Mouse (Mus musculus) MEL (cell line): ENCODE results near the gene Tab1. TPM values are rescaled to one million over a fixed set of nuclear protein-coding genes. Genes with fewer than 3 reads are reported as not detected.
A peak's percentile ranks its signal among the peaks of the same experiment; 100 is the strongest.

Experiments used
- DNase-seq: peaks from one replicate; pipeline ENCODE4 v3.0.0; 2011; ENCODE audit warnings: low read depth, low spot score
- H3K27ac ChIP-seq: 2 replicates; pipeline ENCODE4 v1.5.1; 2012; ENCODE audit warnings: low read depth, mild to moderate bottlenecking, control low read depth, low read length, moderate library complexity; ENCODE audit not compliant: control insufficient read depth
- H3K27me3 ChIP-seq, 2 experiments: fragments of 150-350 bp in 1 of 2; sonication (generic) in 1 of 2; 2 replicates each; pipeline ENCODE4 v1.6.1; 2012; ENCODE audit warnings: low read length in 2 of 2, mild to moderate bottlenecking in 2 of 2, improper control_type of control experiment in 1 of 2, moderate library complexity in 1 of 2; ENCODE audit not compliant: insufficient read depth in 2 of 2, control insufficient read depth in 1 of 2
- H3K36me3 ChIP-seq, 2 experiments: 2 replicates each; pipeline ENCODE4 v1.6.1; 2012 to 2014; ENCODE audit warnings: low read length in 2 of 2, improper control_type of control experiment in 1 of 2, inconsistent platforms in 1 of 2, mild to moderate bottlenecking in 1 of 2; ENCODE audit not compliant: insufficient read depth in 2 of 2, control insufficient read depth in 1 of 2
- H3K4me1 ChIP-seq, 2 experiments: fragments of 150-350 bp in 1 of 2; sonication (generic) in 1 of 2; 2 replicates each; pipeline ENCODE4 v1.6.1; 2012; ENCODE audit warnings: low read length in 2 of 2, improper control_type of control experiment in 1 of 2, mild to moderate bottlenecking in 1 of 2; ENCODE audit not compliant: insufficient read depth in 2 of 2, control insufficient read depth in 1 of 2
- H3K4me3 ChIP-seq, 2 experiments: fragments of 150-350 bp in 1 of 2; sonication (generic) in 1 of 2; 2 replicates each; pipeline ENCODE4 v1.5.1; 2012; ENCODE audit warnings: low read depth in 2 of 2, low read length in 2 of 2, mild to moderate bottlenecking in 2 of 2, moderate library complexity in 2 of 2, control low read depth in 1 of 2, improper control_type of control experiment in 1 of 2; ENCODE audit not compliant: control insufficient read depth in 1 of 2, insufficient read depth in 1 of 2
- H3K79me2 ChIP-seq: 2 replicates; pipeline ENCODE4 v1.6.1; 2012; ENCODE audit warnings: mild to moderate bottlenecking, low read length, moderate library complexity; ENCODE audit not compliant: control insufficient read depth, poor library complexity, insufficient read depth
- H3K9ac ChIP-seq: 2 replicates; pipeline ENCODE4 v1.6.1; 2012; ENCODE audit warnings: low read depth, mild to moderate bottlenecking, control low read depth, low read length, moderate library complexity; ENCODE audit not compliant: control insufficient read depth, poor library complexity, severe bottlenecking
- H3K9me3 ChIP-seq: fragments of 150-350 bp; sonication (generic); replicated peaks from 2 replicates; pipeline ENCODE4 v1.6.1; 2012; ENCODE audit warnings: mild to moderate bottlenecking, low read length, improper control_type of control experiment, moderate library complexity; ENCODE audit not compliant: insufficient read depth
- BHLHE40 ChIP-seq: IDR thresholded peaks from 2 replicates; pipeline ENCODE4 v1.6.1; 2012; ENCODE audit warnings: low read depth, mild to moderate bottlenecking, inconsistent platforms, low read length, improper control_type of control experiment, borderline replicate concordance
- CHD1 ChIP-seq: IDR thresholded peaks from 2 replicates; pipeline ENCODE4 v1.6.1; 2012; ENCODE audit warnings: low read depth, mild to moderate bottlenecking, inconsistent platforms, low read length, improper control_type of control experiment
- ELF1 ChIP-seq: IDR thresholded peaks from 2 replicates; pipeline ENCODE4 v1.6.1; 2014; ENCODE audit warnings: low read depth, mild to moderate bottlenecking, inconsistent platforms, low read length, improper control_type of control experiment, moderate library complexity
- EP300 ChIP-seq, 2 experiments: IDR thresholded peaks; 2 replicates each; pipeline ENCODE4 v1.6.1; 2011; ENCODE audit warnings: improper control_type of control experiment in 2 of 2, low read length in 2 of 2, low read depth in 1 of 2, mild to moderate bottlenecking in 1 of 2
- ETS1 ChIP-seq: IDR thresholded peaks from 2 replicates; pipeline ENCODE4 v1.6.1; 2012; ENCODE audit warnings: low read depth, mild to moderate bottlenecking, inconsistent platforms, low read length, improper control_type of control experiment, moderate library complexity
- GABPA ChIP-seq: IDR thresholded peaks from 2 replicates; pipeline ENCODE4 v1.6.1; 2012; ENCODE audit warnings: low read depth, mild to moderate bottlenecking, inconsistent platforms, low read length, improper control_type of control experiment, moderate library complexity
- GATA1 ChIP-seq: IDR thresholded peaks from 2 replicates; pipeline ENCODE4 v1.6.1; 2011; ENCODE audit warnings: low read depth, low read length, improper control_type of control experiment
- HCFC1 ChIP-seq: IDR thresholded peaks from 2 replicates; pipeline ENCODE4 v1.6.1; 2012; ENCODE audit warnings: low read depth, mild to moderate bottlenecking, inconsistent platforms, low read length, improper control_type of control experiment, moderate library complexity
- JUND ChIP-seq: IDR thresholded peaks from 2 replicates; pipeline ENCODE4 v1.6.1; 2011; ENCODE audit warnings: low read depth, mild to moderate bottlenecking, improper control_type of control experiment, low read length
- MAX ChIP-seq: IDR thresholded peaks from 2 replicates; pipeline ENCODE4 v1.6.1; 2011; ENCODE audit warnings: low read length, improper control_type of control experiment
- MAZ ChIP-seq: IDR thresholded peaks from 2 replicates; pipeline ENCODE4 v1.6.1; 2012; ENCODE audit warnings: low read depth, mild to moderate bottlenecking, inconsistent platforms, low read length, improper control_type of control experiment
- MXI1 ChIP-seq: IDR thresholded peaks from 2 replicates; pipeline ENCODE4 v1.6.1; 2011; ENCODE audit warnings: mild to moderate bottlenecking, low read depth, low read length, improper control_type of control experiment
- MYC ChIP-seq: IDR thresholded peaks from 2 replicates; pipeline ENCODE4 v1.6.1; 2011; ENCODE audit warnings: low read depth, mild to moderate bottlenecking, low read length, improper control_type of control experiment, moderate library complexity
- NRF1 ChIP-seq: IDR thresholded peaks from 2 replicates; pipeline ENCODE4 v1.6.1; 2014; ENCODE audit warnings: low read depth, mild to moderate bottlenecking, inconsistent platforms, low read length, improper control_type of control experiment, moderate library complexity; ENCODE audit not compliant: poor library complexity, insufficient read depth, severe bottlenecking
- POLR2A ChIP-seq, 2 experiments: IDR thresholded peaks; 2 replicates each; pipeline ENCODE4 v1.6.1; 2011 to 2012; ENCODE audit warnings: low read length in 2 of 2, mild to moderate bottlenecking in 2 of 2, control low read depth in 1 of 2, improper control_type of control experiment in 1 of 2, low read depth in 1 of 2, moderate library complexity in 1 of 2; ENCODE audit not compliant: control insufficient read depth in 1 of 2, insufficient read depth in 1 of 2, poor library complexity in 1 of 2
- RAD21 ChIP-seq: IDR thresholded peaks from 2 replicates; pipeline ENCODE4 v1.6.1; 2011; ENCODE audit warnings: mild to moderate bottlenecking, low read depth, low read length, improper control_type of control experiment
- SIN3A ChIP-seq: IDR thresholded peaks from 2 replicates; pipeline ENCODE4 v1.6.1; 2012; ENCODE audit warnings: low read length, improper control_type of control experiment, inconsistent platforms
- TAL1 ChIP-seq: IDR thresholded peaks from 2 replicates; pipeline ENCODE4 v1.6.1; 2012; ENCODE audit warnings: mild to moderate bottlenecking, inconsistent platforms, low read length, moderate library complexity, mixed read lengths
- UBTF ChIP-seq: IDR thresholded peaks from 2 replicates; pipeline ENCODE4 v1.6.1; 2012; ENCODE audit warnings: low read depth, mild to moderate bottlenecking, inconsistent platforms, low read length, improper control_type of control experiment, moderate library complexity, borderline replicate concordance; ENCODE audit not compliant: insufficient read depth
- USF1 ChIP-seq: IDR thresholded peaks from 2 replicates; pipeline ENCODE4 v1.6.1; 2014; ENCODE audit warnings: low read depth, mild to moderate bottlenecking, inconsistent platforms, low read length, improper control_type of control experiment, moderate library complexity
- USF2 ChIP-seq, 2 experiments: IDR thresholded peaks; 2 replicates each; pipeline ENCODE4 v1.6.1; 2011 to 2012; ENCODE audit warnings: improper control_type of control experiment in 2 of 2, low read length in 2 of 2, borderline replicate concordance in 1 of 2, inconsistent platforms in 1 of 2, low read depth in 1 of 2, mild to moderate bottlenecking in 1 of 2; ENCODE audit not compliant: insufficient read depth in 1 of 2
- ZC3H11A ChIP-seq: IDR thresholded peaks from 2 replicates; pipeline ENCODE4 v1.6.1; 2012; ENCODE audit warnings: low read depth, mild to moderate bottlenecking, inconsistent platforms, low read length, improper control_type of control experiment
- ZKSCAN1 ChIP-seq: IDR thresholded peaks from 2 replicates; pipeline ENCODE4 v1.6.1; 2012; ENCODE audit warnings: low read depth, mild to moderate bottlenecking, inconsistent platforms, low read length, improper control_type of control experiment, moderate library complexity
- polyA plus RNA-seq, 2 experiments: library from polyadenylated mRNA; stranded (reverse) in 1 of 2; unstranded in 1 of 2; fragments of >175 nt in 1 of 2; fragments of >200 nt in 1 of 2; gene quantifications; 2 replicates each; pipeline versions ENCODE4 v1.2.1 to v1.2.4; 2012; ENCODE audit warnings: low replicate concordance in 2 of 2, low read depth in 1 of 2; ENCODE audit not compliant: insufficient read length in 2 of 2, insufficient read depth in 1 of 2, missing spikeins in 1 of 2
- total RNA-seq: library from RNA; depleted of rRNA; stranded (reverse); fragments of 300-350 nt; gene quantifications from 2 replicates; pipeline ENCODE4 v1.2.3, GENCODE M21; 2012

Tab1 gene
- total and polyA plus RNA-seq, 3 experiments = 23.3 to 31.1 TPM; not detected in 1

DNA sequence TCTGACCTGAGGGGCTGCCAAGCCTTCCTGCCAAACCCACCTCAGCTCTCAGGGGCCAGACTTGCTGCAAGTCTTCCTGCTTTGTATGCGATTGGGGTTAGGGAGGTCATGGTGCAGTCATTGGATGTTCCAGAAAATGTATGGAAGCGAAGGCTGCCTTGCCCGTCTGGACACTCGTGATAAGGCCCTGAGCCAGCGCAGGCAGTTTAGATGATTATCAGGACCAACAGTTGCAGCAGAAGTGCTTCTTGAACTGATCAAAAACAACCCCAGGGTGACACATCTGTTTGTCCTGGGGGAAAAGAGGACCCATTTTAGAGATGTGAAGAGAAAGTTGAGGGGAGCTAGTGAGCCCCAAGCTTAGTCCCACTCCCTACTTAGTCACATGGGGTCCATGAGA is 2.2 kb upstream of the Tab1 start (continued):
- no peak for TF ChIP-seq ZC3H11A
- no peak for TF ChIP-seq GABPA
- TF ChIP-seq CHD1 = no peak
- peak; percentile 32; the same call in 1 of the 2 replicates for TF ChIP-seq HCFC1
- TF ChIP-seq ETS1 = peak; percentile 86
- TF ChIP-seq MYC = peak; percentile 23; the same call in 1 of the 2 replicates
- no peak for TF ChIP-seq UBTF
- TF ChIP-seq BHLHE40 = no peak
- peak; percentile 78 for TF ChIP-seq SIN3A
- peak; percentile 42; the same call in 1 of the 2 replicates for TF ChIP-seq JUND
- peak; percentile 95 for TF ChIP-seq TAL1
- TF ChIP-seq NRF1 = peak; percentile 22; the same call in 1 of the 2 replicates
- no peak for TF ChIP-seq MXI1
- TF ChIP-seq EP300 (IDR thresholded peaks at IDR 0.05; ENCODE audit: low read depth in 1 of 2, low read length in 2 of 2) = peak; percentile 96 to 98
- no peak for TF ChIP-seq USF2 (IDR thresholded peaks at IDR 0.05; ENCODE audit: borderline replicate concordance in 1 of 2, insufficient read depth in 1 of 2, low read depth in 1 of 2, low read length in 2 of 2)
- TF ChIP-seq GATA1 = peak; percentile 94
- 0 out of 4 replicates have a peak, but pooled peaks of 1 of the 2 experiments have one; percentile 21 for TF ChIP-seq POLR2A (IDR thresholded peaks at IDR 0.05; ENCODE audit: control insufficient read depth in 1 of 2, insufficient read depth in 1 of 2, low read depth in 1 of 2, low read length in 2 of 2, poor library complexity in 1 of 2)
- no peak; the same call in none of the 2 replicates for TF ChIP-seq MAX
- TF ChIP-seq USF1 = no peak
- TF ChIP-seq ZKSCAN1 = no peak
- TF ChIP-seq ELF1 = peak; percentile 35; the same call in 1 of the 2 replicates
- no peak for TF ChIP-seq RAD21
- TF ChIP-seq MAZ = no peak; the same call in 1 of the 2 replicates

DNA sequence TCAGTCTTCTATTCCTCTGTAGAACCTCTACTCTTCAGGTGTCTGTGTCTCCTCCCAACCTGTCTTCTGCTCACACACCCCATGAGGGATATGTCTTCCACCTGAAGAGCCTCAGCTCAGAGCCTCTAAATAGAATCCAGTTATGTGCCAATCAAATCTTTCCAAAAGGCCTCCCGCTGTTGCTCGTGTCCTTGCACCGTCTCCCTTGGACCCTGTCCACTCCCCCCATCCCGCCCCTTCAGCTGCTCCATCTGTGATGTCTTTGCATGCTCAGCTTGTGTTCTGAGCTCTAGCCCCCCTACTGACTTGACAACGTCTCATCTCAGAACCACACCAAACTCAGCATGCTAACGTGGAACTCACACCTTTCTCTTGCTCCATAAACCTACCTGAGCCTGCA is 1.5 kb upstream of the Tab1 start:
- Histone ChIP-seq H3K9me3 (no peaks in the 10 kb centered on the region), H3K27me3 (no peaks in the 10 kb centered on the region), H3K4me3 (peak overlapping the region; percentile 19 to 24; a peak in 3 of 4 replicates), H3K36me3 (peaks cover 0 to 38% of the 10 kb centered on the region in 2 experiments; a peak in 2 of 4 replicates), H3K9ac (peak overlapping the region; percentile 60), H3K4me1 (peaks cover 20 to 41% of the 10 kb centered on the region in 2 experiments), H3K79me2 (peaks cover 27% of the 10 kb centered on the region), H3K27ac (peak overlapping the region; percentile 95)
- DNase-seq = peak; percentile 65
- TF ChIP-seq EP300 (IDR thresholded peaks at IDR 0.05; ENCODE audit: low read depth in 1 of 2, low read length in 2 of 2) (0 out of 4 replicates have a peak, but pooled peaks of 1 of the 2 experiments have one; percentile 20), JUND (no peak), USF2 (IDR thresholded peaks at IDR 0.05; ENCODE audit: borderline replicate concordance in 1 of 2, insufficient read depth in 1 of 2, low read depth in 1 of 2, low read length in 2 of 2) (no peak)
